Mouse (Mus musculus) forebrain, embryonic 10.5 days (tissue): ENCODE measurements at regions not wholly inside any gene's neighbourhood (a gene's known extent, or its start where the extent isn't known, plus 50 kb on each side); places are given as distances from the start of the nearest gene placed in this dataset.

Experiments
- DNase-seq: peaks from one replicate; pipeline ENCODE4 v3.0.0-alpha.2; 2017; ENCODE audit warnings: low spot score; ENCODE audit errors: extremely low spot score
- H3K27ac ChIP-seq: fragments of 300-500 bp; sonication (generic); 2 replicates; pipeline ENCODE4 v1.5.1; 2016; ENCODE audit warnings: mild to moderate bottlenecking
- H3K27me3 ChIP-seq: fragments of 300-500 bp; sonication (generic); 2 replicates; pipeline ENCODE4 v1.6.1; 2016; ENCODE audit warnings: mild to moderate bottlenecking; ENCODE audit not compliant: poor library complexity, severe bottlenecking
- H3K36me3 ChIP-seq: fragments of 300-500 bp; sonication (generic); replicated peaks from 2 replicates; pipeline ENCODE4 v1.6.1; 2016; ENCODE audit warnings: mild to moderate bottlenecking, moderate library complexity
- H3K4me1 ChIP-seq: fragments of 300-500 bp; sonication (generic); 2 replicates; pipeline ENCODE4 v1.6.1; 2016
- H3K4me3 ChIP-seq: fragments of 300-500 bp; sonication (generic); 2 replicates; pipeline ENCODE4 v1.5.1; 2016; ENCODE audit warnings: mild to moderate bottlenecking, moderate library complexity
- H3K9me3 ChIP-seq: fragments of 300-500 bp; sonication (generic); 2 replicates; pipeline ENCODE4 v1.6.1; 2016; ENCODE audit warnings: mild to moderate bottlenecking, moderate library complexity
- WGBS: fragments of 180-500 bp; shearing (Covaris S2); methylation state at CpG from one replicate; pipeline ENCODE4 v1.1.7; 2016; 5-methylcytosine and 5-hydroxymethylcytosine counted together

GRCm38 (mm10) chr16:95833455-95833854 is 131.6 kb downstream of the Ets2 start:
- no peak overlapping the region for H3K27ac ChIP-seq

DNA sequence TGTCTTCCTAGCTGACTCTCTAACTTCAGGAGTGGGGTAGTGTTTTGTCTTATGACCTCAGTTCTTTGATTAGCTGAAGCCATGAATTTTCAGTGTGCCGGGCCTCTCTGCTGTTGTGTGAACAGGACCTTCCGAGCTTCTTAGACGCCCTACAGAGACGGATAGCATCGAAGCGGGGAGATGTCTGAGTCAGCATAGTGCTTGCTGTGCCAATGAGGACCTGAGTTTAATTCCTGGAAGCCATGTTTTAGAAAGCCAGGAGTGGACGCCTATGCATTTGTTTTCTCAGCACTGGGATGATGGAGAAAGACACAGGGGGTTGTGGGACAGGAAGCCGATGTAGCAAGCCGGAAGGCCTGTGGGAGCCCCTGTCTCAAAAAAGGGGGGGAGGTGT is 130.5 kb downstream of the Ets2 start:
- Histone ChIP-seq H3K27ac (peak overlapping the region; percentile 69), H3K4me3 (no peak overlapping the region), H3K27me3 (no peaks in the 10 kb centered on the region), H3K9me3 (no peaks in the 10 kb centered on the region), H3K4me1 (peaks cover 34% of the 10 kb centered on the region), H3K36me3 (no peaks in the 10 kb centered on the region)
- DNase-seq, result no peak
- WGBS, result 88% methylated on average over 9 of the region's 9 CpGs

More at GRCm38 (mm10) chr16:95833455-95833854, 131.6 kb downstream of the Ets2 start:
- 80% methylated on average over 10 of the region's 10 CpGs for WGBS
- Histone ChIP-seq H3K36me3 (no peaks in the 10 kb centered on the region), H3K4me1 (peaks cover 34% of the 10 kb centered on the region), H3K4me3 (no peak overlapping the region), H3K9me3 (no peaks in the 10 kb centered on the region), H3K27me3 (no peaks in the 10 kb centered on the region)
- no peak for DNase-seq

- no peak for DNase-seq
- WGBS, result 67% methylated on average over 11 of the region's 11 CpGs
- H3K27ac ChIP-seq, result peak overlapping the region; percentile 69
- H3K9me3 ChIP-seq, result no peaks in the 10 kb centered on the region
- H3K27me3 ChIP-seq, result no peaks in the 10 kb centered on the region
- no peak overlapping the region for H3K4me3 ChIP-seq
- H3K4me1 ChIP-seq, result peaks cover 34% of the 10 kb centered on the region
- no peaks in the 10 kb centered on the region for H3K36me3 ChIP-seq
These were observed 129.9 kb downstream of the Ets2 start for GRCm38 (mm10) chr16:95831566-95832345.

- DNase-seq, result no peak
- no peak overlapping the region for H3K4me3 ChIP-seq
- 87% methylated on average over 6 of the region's 6 CpGs for WGBS
These were observed 125.5 kb downstream of the Ets2 start for GRCm38 (mm10) chr16:95827402-95827737.

GRCm38 (mm10) chr16:95826681-95827401 is 125.0 kb downstream of the Ets2 start:
- no peaks in the 10 kb centered on the region for H3K36me3 ChIP-seq
- no peaks in the 10 kb centered on the region for H3K27me3 ChIP-seq
- DNase-seq, result no peak
- H3K4me3 ChIP-seq, result no peak overlapping the region
- H3K27ac ChIP-seq, result no peak overlapping the region
- H3K9me3 ChIP-seq, result no peaks in the 10 kb centered on the region
- H3K4me1 ChIP-seq, result peaks cover 35% of the 10 kb centered on the region
- 88% methylated on average over 4 of the region's 5 CpGs for WGBS

More at GRCm38 (mm10) chr16:95827402-95827737, 125.5 kb downstream of the Ets2 start:
- Histone ChIP-seq H3K4me1 (peaks cover 40% of the 10 kb centered on the region), H3K27me3 (no peaks in the 10 kb centered on the region), H3K9me3 (no peaks in the 10 kb centered on the region), H3K27ac (no peak overlapping the region), H3K36me3 (no peaks in the 10 kb centered on the region)

GRCm38 (mm10) chr16:95825723-95826122 is 123.8 kb downstream of the Ets2 start:
- Histone ChIP-seq H3K27me3 (no peaks in the 10 kb centered on the region), H3K27ac (no peak overlapping the region), H3K4me3 (no peak overlapping the region), H3K9me3 (no peaks in the 10 kb centered on the region), H3K36me3 (no peaks in the 10 kb centered on the region), H3K4me1 (peaks cover 28% of the 10 kb centered on the region)
- WGBS, result 74% methylated on average over 5 of the region's 5 CpGs
- no peak for DNase-seq

- no peaks in the 10 kb centered on the region for H3K27me3 ChIP-seq
- H3K36me3 ChIP-seq, result no peaks in the 10 kb centered on the region
- no peak overlapping the region for H3K4me3 ChIP-seq
- no peaks in the 10 kb centered on the region for H3K9me3 ChIP-seq
- H3K4me1 ChIP-seq, result peaks cover 28% of the 10 kb centered on the region
- DNase-seq, result no peak
- H3K27ac ChIP-seq, result peak overlapping the region; percentile 49
- 57% methylated on average over 7 of the region's 7 CpGs for WGBS
These were observed 123.1 kb downstream of the Ets2 start for GRCm38 (mm10) chr16:95824720-95825534.

DNA sequence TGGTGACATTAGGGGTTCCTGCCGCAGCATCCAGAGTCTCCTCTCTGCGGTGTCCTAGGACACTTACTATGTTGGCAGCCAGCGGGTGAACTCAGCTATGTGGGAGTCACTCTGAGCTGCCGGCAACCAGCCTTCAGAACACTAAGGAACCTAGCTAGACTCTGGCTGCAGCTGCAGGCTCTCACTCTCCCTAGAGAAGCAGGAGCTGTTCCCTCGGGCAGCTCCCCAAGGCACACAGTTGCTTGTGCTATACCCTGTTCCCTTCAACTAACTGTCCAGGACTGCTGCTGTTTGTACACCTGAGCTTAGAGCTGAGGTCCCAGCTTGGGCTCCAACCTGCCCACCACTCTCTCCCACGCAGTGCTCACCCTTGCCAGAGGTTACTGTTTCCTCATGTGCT is 121.9 kb downstream of the Ets2 start:
- 0 out of 2 replicates have a peak overlapping the region, but pooled peaks have one; percentile 44 for H3K27ac ChIP-seq
- 71% methylated on average over 6 of the region's 6 CpGs for WGBS

DNA sequence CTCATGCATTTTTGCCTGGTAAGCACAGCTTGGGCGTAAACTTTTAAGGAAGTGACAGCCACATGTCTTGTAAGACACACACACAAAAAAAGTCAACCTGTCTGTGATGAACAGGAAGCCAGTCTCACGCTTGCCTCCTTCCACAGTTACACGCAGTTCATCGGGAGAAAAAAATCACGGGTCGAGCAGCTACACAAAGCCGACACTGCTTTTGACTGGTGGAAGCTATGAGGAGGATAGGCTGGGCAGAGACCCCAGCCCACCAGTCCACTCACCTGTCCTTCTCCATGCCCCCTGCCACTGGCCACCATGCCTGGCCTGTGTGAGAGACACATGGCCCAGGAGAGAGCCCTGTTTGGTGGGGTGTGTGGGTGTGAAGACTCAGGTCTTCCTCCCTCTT is 119.2 kb downstream of the Ets2 start:
- no peak overlapping the region for H3K4me3 ChIP-seq
- no peak for DNase-seq
- 90% methylated on average over 7 of the region's 7 CpGs for WGBS
- H3K27ac ChIP-seq, result no peak overlapping the region
- no peaks in the 10 kb centered on the region for H3K27me3 ChIP-seq
- H3K36me3 ChIP-seq, result no peaks in the 10 kb centered on the region
- peaks cover 16% of the 10 kb centered on the region; the same call in 1 of the 2 replicates for H3K9me3 ChIP-seq
- peaks cover 28% of the 10 kb centered on the region for H3K4me1 ChIP-seq

More for the DNA sequence above, 121.9 kb downstream of the Ets2 start:
- DNase-seq, result no peak
- H3K4me1 ChIP-seq, result peaks cover 28% of the 10 kb centered on the region
- H3K4me3 ChIP-seq, result no peak overlapping the region
- no peaks in the 10 kb centered on the region for H3K36me3 ChIP-seq
- no peaks in the 10 kb centered on the region for H3K9me3 ChIP-seq
- no peaks in the 10 kb centered on the region for H3K27me3 ChIP-seq

DNA sequence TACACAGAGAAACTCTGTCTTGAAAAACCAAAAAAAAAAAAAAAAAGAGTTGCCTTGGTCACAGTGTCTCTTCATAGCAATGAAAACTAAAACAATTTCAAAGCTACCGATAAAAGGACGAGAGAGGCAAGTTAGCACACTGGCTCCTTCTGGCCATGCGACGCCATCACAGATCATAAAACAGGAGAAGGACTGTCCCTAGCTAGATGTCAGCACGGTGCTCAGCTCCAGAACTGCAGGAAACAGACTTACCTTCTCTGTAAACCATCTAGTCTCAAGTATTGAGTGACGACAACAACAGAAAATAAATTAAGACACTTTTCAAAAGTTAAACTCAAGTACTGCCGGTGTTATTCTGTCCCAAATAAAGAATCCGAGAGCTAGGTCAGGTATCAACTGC is 118.7 kb downstream of the Ets2 start:
- peaks cover 24% of the 10 kb centered on the region for H3K4me1 ChIP-seq
- no peak overlapping the region for H3K27ac ChIP-seq
- H3K4me3 ChIP-seq, result no peak overlapping the region
- 89% methylated on average over 8 of the region's 8 CpGs for WGBS
- H3K27me3 ChIP-seq, result no peaks in the 10 kb centered on the region
- no peaks in the 10 kb centered on the region for H3K36me3 ChIP-seq
- DNase-seq, result no peak
- peaks cover 16% of the 10 kb centered on the region; the same call in 1 of the 2 replicates for H3K9me3 ChIP-seq

DNA sequence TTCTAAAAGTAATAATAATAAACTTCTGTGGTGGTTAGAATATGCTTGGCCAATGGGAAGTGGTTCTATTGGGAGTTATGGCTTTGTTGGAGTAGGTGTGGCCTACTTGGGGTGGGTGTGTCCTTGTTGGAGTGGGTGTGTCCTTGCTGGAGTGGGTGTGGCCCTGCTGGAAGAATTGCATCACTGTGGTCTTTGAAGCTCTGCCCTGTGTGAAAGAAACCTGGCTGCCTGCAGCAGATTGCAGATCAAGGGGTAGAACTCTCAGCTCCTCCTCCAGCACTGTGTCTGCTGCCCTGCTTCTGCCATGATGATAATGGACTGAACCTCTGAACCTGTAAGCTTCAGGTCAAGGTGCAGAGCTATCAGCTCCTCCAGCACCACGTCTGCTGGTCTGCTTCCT is 118.1 kb downstream of the Ets2 start:
- DNase-seq, result no peak
- H3K36me3 ChIP-seq, result no peaks in the 10 kb centered on the region
- no peak overlapping the region for H3K4me3 ChIP-seq
- WGBS, result 81% methylated on average over 1 of the region's 1 CpGs
- no peaks in the 10 kb centered on the region for H3K27me3 ChIP-seq
- peaks cover 16% of the 10 kb centered on the region; the same call in 1 of the 2 replicates for H3K9me3 ChIP-seq
- no peak overlapping the region for H3K27ac ChIP-seq
- peaks cover 18% of the 10 kb centered on the region for H3K4me1 ChIP-seq

DNA sequence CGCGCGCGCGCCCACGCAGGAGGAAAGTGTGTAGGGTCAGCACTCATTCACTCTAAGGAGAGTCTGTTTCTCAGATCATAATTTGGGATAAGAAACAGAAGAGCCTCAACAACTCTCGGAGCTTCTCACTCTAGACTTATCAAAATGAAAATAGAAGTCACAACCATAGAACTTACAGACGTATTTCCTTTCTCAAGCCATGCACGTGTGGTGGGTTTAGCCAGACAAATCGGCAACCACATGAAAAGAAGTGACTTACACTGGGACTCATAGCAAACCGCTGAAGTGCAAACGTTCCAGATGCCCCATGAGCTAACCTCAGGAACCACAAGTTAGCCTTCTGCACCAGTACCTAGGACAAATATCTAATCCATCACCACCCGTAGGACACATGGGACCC is 114.1 kb downstream of the Ets2 start:
- DNase-seq, result no peak
- Histone ChIP-seq H3K4me3 (no peak overlapping the region), H3K4me1 (no peaks in the 10 kb centered on the region), H3K9me3 (peaks cover 16% of the 10 kb centered on the region; the same call in 1 of the 2 replicates), H3K27ac (no peak overlapping the region), H3K27me3 (no peaks in the 10 kb centered on the region), H3K36me3 (no peaks in the 10 kb centered on the region)
- WGBS, result 95% methylated on average over 13 of the region's 13 CpGs
